8 mouse cellular contexts compared by ENCODE assay signal in the genomic region with DNA sequence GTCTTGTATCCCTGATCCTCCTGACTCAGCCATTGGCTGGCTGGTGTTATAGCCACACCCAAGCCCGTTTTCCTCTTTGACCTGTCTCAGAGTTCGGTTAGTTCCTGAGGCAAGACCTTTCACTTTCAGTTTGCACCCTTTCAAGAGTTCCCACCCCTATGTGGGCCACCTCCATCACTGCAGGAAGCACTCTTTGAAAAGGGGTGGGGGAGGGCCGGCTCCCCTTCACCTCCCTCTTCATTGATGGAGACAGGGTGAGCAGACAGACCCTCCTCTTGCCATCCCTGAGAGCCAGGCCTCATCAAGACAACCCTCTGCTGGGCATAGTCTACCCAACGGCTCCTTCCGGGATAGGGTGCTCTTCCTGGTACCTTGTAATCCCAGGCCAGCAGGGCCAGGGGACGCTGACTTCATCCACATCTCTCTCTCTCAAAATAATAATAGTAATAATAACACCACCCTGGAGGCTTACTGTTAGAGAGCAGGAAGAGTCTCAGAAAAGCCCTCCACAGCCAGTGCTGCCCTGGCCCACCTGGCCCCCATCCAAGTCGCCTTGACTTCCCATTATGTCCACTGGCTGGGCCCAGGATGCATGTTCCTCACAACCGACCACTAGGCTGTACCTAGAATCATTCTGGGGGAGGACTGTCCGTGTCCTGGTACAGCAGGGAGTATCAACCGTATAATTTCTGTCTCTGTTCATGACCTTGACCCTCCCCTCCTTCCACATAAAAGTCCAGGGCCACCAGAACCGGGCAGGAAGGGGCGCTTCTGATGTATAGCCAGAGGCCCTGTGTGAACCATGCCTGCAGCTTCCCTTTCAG. TPM values are rescaled to one million over a fixed set of nuclear protein-coding genes. Genes with fewer than 3 reads are reported as not detected.
A peak's percentile ranks its signal among the peaks of the same experiment; 100 is the strongest.
DNase-seq lines count a peak whose midpoint lies in the region; ATAC-seq and TF ChIP-seq lines count a peak whose summit lies in the region.

No protein-coding gene starts in this region.

- peak overlapping the region; percentile 97 for H3K4me3 ChIP-seq in layer of hippocampus, adult 2 months
- H3K4me3 ChIP-seq in hindbrain, embryonic 11.5 days (ENCODE audit: low read depth, low read length): peak overlapping the region; percentile 42
- H3K4me3 ChIP-seq in limb, embryonic 14.5 days (replicated peaks; ENCODE audit: low read length): peak overlapping the region; percentile 79
- peak overlapping the region; percentile 63 for H3K4me3 ChIP-seq in midbrain, embryonic 16.5 days (ENCODE audit: low read depth, low read length)

- 46% methylated on average over 12 of the region's 12 CpGs for WGBS in hindbrain, embryonic 11.5 days
- 20% methylated on average over 12 of the region's 12 CpGs for WGBS in limb, embryonic 14.5 days
- 42% methylated on average over 12 of the region's 12 CpGs for WGBS in midbrain, embryonic 16.5 days

- ATAC-seq in erythroblast, adult 5-6 weeks (replicated peaks; ENCODE audit: low FRiP score, poor library complexity, severe bottlenecking): peak; percentile 72
- peak; percentile 54; the same call in 1 of the 2 replicates for ATAC-seq in hindbrain, embryonic 11.5 days (ENCODE audit: low FRiP score)
- no peak for ATAC-seq in limb, embryonic 14.5 days (ENCODE audit: low FRiP score, low read depth)
- ATAC-seq in midbrain, embryonic 16.5 days: peak; percentile 26

- H3K9ac ChIP-seq in hindbrain, embryonic 11.5 days (ENCODE audit: low read depth, low read length): peak overlapping the region; percentile 71
- peak overlapping the region; percentile 93 for H3K9ac ChIP-seq in limb, embryonic 14.5 days (ENCODE audit: low read depth, low read length, severe bottlenecking)
- peak overlapping the region; percentile 90 for H3K9ac ChIP-seq in midbrain, embryonic 16.5 days (ENCODE audit: low read depth, low read length)

- TF ChIP-seq CTCF in layer of hippocampus, adult 2 months (conservative IDR thresholded peaks at IDR 0.05): no peak

- no peaks in the 10 kb centered on the region for H3K27me3 ChIP-seq in hindbrain, embryonic 11.5 days (ENCODE audit: control insufficient read depth, insufficient read depth, low read length)
- H3K27me3 ChIP-seq in limb, embryonic 14.5 days (ENCODE audit: control insufficient read depth, insufficient read depth, low read length): no peaks in the 10 kb centered on the region
- H3K27me3 ChIP-seq in midbrain, embryonic 16.5 days (ENCODE audit: control insufficient read depth, insufficient read depth, low read depth, low read length): no peaks in the 10 kb centered on the region

- peak overlapping the region; percentile 97 for H3K27ac ChIP-seq in layer of hippocampus, adult 2 months
- 0 out of 2 replicates have a peak overlapping the region, but pooled peaks have one; percentile 0 for H3K27ac ChIP-seq in hindbrain, embryonic 11.5 days (ENCODE audit: low read depth, low read length)
- peak overlapping the region; percentile 84 for H3K27ac ChIP-seq in limb, embryonic 14.5 days (replicated peaks; ENCODE audit: low read depth, low read length)
- H3K27ac ChIP-seq in midbrain, embryonic 16.5 days (ENCODE audit: low read length): peak overlapping the region; percentile 77

- H3K4me1 ChIP-seq in hindbrain, embryonic 11.5 days (replicated peaks; ENCODE audit: control insufficient read depth, insufficient read depth, low read length): peaks cover 6% of the 10 kb centered on the region
- peaks cover 8% of the 10 kb centered on the region for H3K4me1 ChIP-seq in limb, embryonic 14.5 days (ENCODE audit: control insufficient read depth, insufficient read depth, low read length)
- peaks cover 16% of the 10 kb centered on the region for H3K4me1 ChIP-seq in midbrain, embryonic 16.5 days (ENCODE audit: control insufficient read depth, insufficient read depth, low read length)

- 0 out of 2 replicates have a peak, but pooled peaks cover 2% of the 10 kb centered on the region for H3K36me3 ChIP-seq in hindbrain, embryonic 11.5 days (ENCODE audit: control insufficient read depth, insufficient read depth, low read length)
- H3K36me3 ChIP-seq in limb, embryonic 14.5 days (ENCODE audit: control insufficient read depth, insufficient read depth, low read length): peaks cover 28% of the 10 kb centered on the region
- H3K36me3 ChIP-seq in midbrain, embryonic 16.5 days (ENCODE audit: control insufficient read depth, insufficient read depth, low read length): peaks cover 9% of the 10 kb centered on the region

- no peak for TF ChIP-seq POLR2A in limb, embryonic 14.5 days (IDR thresholded peaks at IDR 0.05; ENCODE audit: borderline replicate concordance, extremely low read depth, insufficient read depth, insufficient read length)

- no peaks in the 10 kb centered on the region for H3K9me3 ChIP-seq in hindbrain, embryonic 11.5 days (ENCODE audit: control insufficient read depth, low read length)
- H3K9me3 ChIP-seq in limb, embryonic 14.5 days (ENCODE audit: control insufficient read depth, low read length): no peaks in the 10 kb centered on the region
- H3K9me3 ChIP-seq in midbrain, embryonic 16.5 days (replicated peaks; ENCODE audit: control insufficient read depth, low read length, poor library complexity, severe bottlenecking): no peaks in the 10 kb centered on the region

- DNase-seq in layer of hippocampus, adult 2 months (ENCODE audit: low spot score in 2 of 2): no peak
- no peak for DNase-seq in layer of hippocampus, adult 9-11 months
- DNase-seq in T-cell, adult 2 months (ENCODE audit: low spot score): peak; percentile 78
- peak; percentile 45 for DNase-seq in hindbrain, embryonic 11.5 days (ENCODE audit: low spot score)
- no peak for DNase-seq in limb, embryonic 14.5 days (ENCODE audit: low spot score)
- no peak for DNase-seq in yolk sac, embryonic 10.5 days (ENCODE audit: low spot score)

- H3K4me2 ChIP-seq in hindbrain, embryonic 11.5 days (replicated peaks; ENCODE audit: low read depth, low read length): peak overlapping the region; percentile 80
- peak overlapping the region; percentile 91 for H3K4me2 ChIP-seq in limb, embryonic 14.5 days (replicated peaks; ENCODE audit: low read depth, low read length, severe bottlenecking)
- peak overlapping the region; percentile 56 for H3K4me2 ChIP-seq in midbrain, embryonic 16.5 days (ENCODE audit: low read length)

RNA-seq across cellular contexts. Expression of a gene that starts 1.1 kb away (rescaled TPM):
- total RNA-seq in layer of hippocampus, adult 2 months (2021): 10 to 100 TPM; 12.7 to 14.3 TPM
- 28.6 and 38.5 TPM in 2 replicates for total RNA-seq in erythroblast, adult 5-6 weeks (2015; ENCODE audit: low replicate concordance)
- total RNA-seq in erythroblast, adult 5-6 weeks (2017; ENCODE audit: low replicate concordance): 6.7 and 17.0 TPM in 2 replicates
- polyA plus RNA-seq in hindbrain, embryonic 11.5 days (2014; fragmentation: Nextera tagmentation; extraction: Ambion mirVana): 7.4 and 9.5 TPM in 2 replicates
- polyA plus RNA-seq in limb, embryonic 14.5 days (2012; rRNA removed): 48.6 and 55.3 TPM in 2 replicates
- 7.9 and 11.1 TPM in 2 replicates for polyA plus RNA-seq in limb, embryonic 14.5 days (2014; fragmentation: Nextera tagmentation; extraction: Ambion mirVana)
- 2.9 and 3.7 TPM in 2 replicates for polyA plus RNA-seq in midbrain, embryonic 16.5 days (2015; fragmentation: Nextera tagmentation; extraction: Ambion mirVana)

RNA-seq across cellular contexts. Expression of a gene that starts 29.4 kb away (rescaled TPM):
- 1 to 10 TPM; 2.6 to 3.6 TPM for total RNA-seq in layer of hippocampus, adult 2 months (2021)
- 0.42 and 1.2 TPM in 2 replicates for total RNA-seq in erythroblast, adult 5-6 weeks (2015; ENCODE audit: low replicate concordance)
- total RNA-seq in erythroblast, adult 5-6 weeks (2017; ENCODE audit: low replicate concordance): 1.1 and 1.4 TPM in 2 replicates
- polyA plus RNA-seq in hindbrain, embryonic 11.5 days (2014; fragmentation: Nextera tagmentation; extraction: Ambion mirVana): 1.2 and 1.3 TPM in 2 replicates
- polyA plus RNA-seq in limb, embryonic 14.5 days (2012; rRNA removed): 12.4 and 13.9 TPM in 2 replicates
- polyA plus RNA-seq in limb, embryonic 14.5 days (2014; fragmentation: Nextera tagmentation; extraction: Ambion mirVana): 5.1 and 5.6 TPM in 2 replicates
- polyA plus RNA-seq in midbrain, embryonic 16.5 days (2015; fragmentation: Nextera tagmentation; extraction: Ambion mirVana): 0.70 and 0.73 TPM in 2 replicates

RNA-seq across cellular contexts. Expression of a gene that starts 54.7 kb away (rescaled TPM):
- 10 to 100 TPM; 14.8 to 15.7 TPM for total RNA-seq in layer of hippocampus, adult 2 months (2021)
- total RNA-seq in erythroblast, adult 5-6 weeks (2015; ENCODE audit: low replicate concordance): 1.3 TPM in 1 of 2 replicates, not detected in the other
- total RNA-seq in erythroblast, adult 5-6 weeks (2017; ENCODE audit: low replicate concordance): 5.3 and 6.0 TPM in 2 replicates
- 10.5 and 13.2 TPM in 2 replicates for polyA plus RNA-seq in hindbrain, embryonic 11.5 days (2014; fragmentation: Nextera tagmentation; extraction: Ambion mirVana)
- polyA plus RNA-seq in limb, embryonic 14.5 days (2012; rRNA removed): 12.6 and 14.8 TPM in 2 replicates
- polyA plus RNA-seq in limb, embryonic 14.5 days (2014; fragmentation: Nextera tagmentation; extraction: Ambion mirVana): 10.0 and 10.6 TPM in 2 replicates
- 13.8 and 15.9 TPM in 2 replicates for polyA plus RNA-seq in midbrain, embryonic 16.5 days (2015; fragmentation: Nextera tagmentation; extraction: Ambion mirVana)

Comparison
In these comparisons a context has a peak if more than half of its experiments do, and no peak if none do; other contexts are left out.
1. DNase-seq: peak in T-cell, adult 2 months (single experiment) and hindbrain, embryonic 11.5 days (single experiment); none in layer of hippocampus, adult 2 months (0 of 2), layer of hippocampus, adult 9-11 months (single experiment), limb, embryonic 14.5 days (single experiment) and yolk sac, embryonic 10.5 days (single experiment).
2. H3K27ac ChIP-seq: peak in every context shown above with its lines; median percentile 97 in layer of hippocampus, adult 2 months; 84 in limb, embryonic 14.5 days; 77 in midbrain, embryonic 16.5 days; 0 in hindbrain, embryonic 11.5 days.
3. H3K4me3 ChIP-seq: peak in every context shown above with its lines; median percentile 97 in layer of hippocampus, adult 2 months; 79 in limb, embryonic 14.5 days; 63 in midbrain, embryonic 16.5 days; 42 in hindbrain, embryonic 11.5 days.
4. Peak in every context shown above with its lines, with median percentiles within 50 percentile points of each other: H3K4me2 ChIP-seq and H3K9ac ChIP-seq.